11 mouse cellular contexts compared by ENCODE assay signal in genomic region chr4:145361065-145361464, GRCm38 (mm10). TPM values are rescaled to one million over a fixed set of nuclear protein-coding genes. Genes with fewer than 3 reads are reported as not detected.
DNase-seq lines count a peak whose midpoint lies in the region; ATAC-seq and TF ChIP-seq lines count a peak whose summit lies in the region.
"Had no signal": no experiment of that assay in that cellular context is flagged by ENCODE, and none has a peak within 500 bp of the region (broad histone marks: within the 10 kb centered on the region; RNA-seq: fewer than 3 reads in every experiment).

No protein-coding gene starts in this region.

- no peak overlapping the region for H3K27ac ChIP-seq in hindbrain, embryonic 14.5 days
- H3K27ac ChIP-seq in hindbrain, postnatal 0 days = no peak overlapping the region
- no peak overlapping the region for H3K27ac ChIP-seq in liver, embryonic 11.5 days (ENCODE audit: low read depth, low read length)
- peak overlapping the region; percentile 13; the same call in 1 of the 2 replicates for H3K27ac ChIP-seq in testis, adult 2 months (ENCODE audit: control insufficient read depth, insufficient read depth, low read depth, low read length)
- H3K27ac ChIP-seq: embryonic facial prominence, embryonic 12.5 days; lung, embryonic 15.5 days had no signal

- no peaks in the 10 kb centered on the region for H3K27me3 ChIP-seq in hindbrain, embryonic 14.5 days (ENCODE audit: control insufficient read depth, insufficient read depth, low read length)
- no peaks in the 10 kb centered on the region for H3K27me3 ChIP-seq in hindbrain, postnatal 0 days (ENCODE audit: insufficient read depth, low read length)
- no peaks in the 10 kb centered on the region for H3K27me3 ChIP-seq in liver, embryonic 11.5 days (replicated peaks; ENCODE audit: control insufficient read depth, insufficient read depth, low read length)
- H3K27me3 ChIP-seq in testis, adult 2 months (ENCODE audit: control insufficient read depth, insufficient read depth, low read length) = no peaks in the 10 kb centered on the region
- H3K27me3 ChIP-seq: embryonic facial prominence, embryonic 12.5 days; lung, embryonic 15.5 days had no signal

- no peak for ATAC-seq in hindbrain, embryonic 14.5 days (ENCODE audit: low FRiP score)
- no peak for ATAC-seq in hindbrain, postnatal 0 days
- ATAC-seq in liver, embryonic 11.5 days (replicated peaks; ENCODE audit: low FRiP score) = peak; percentile 64; the same call in 1 of the 2 replicates
- no peak for ATAC-seq in monocyte, adult 5-6 weeks (replicated peaks; ENCODE audit: insufficient number of reproducible peaks, low FRiP score, low TSS enrichment, poor library complexity, severe bottlenecking)

- WGBS in hindbrain, embryonic 14.5 days = 38% methylated on average over 12 of the region's 12 CpGs
- 31% methylated on average over 12 of the region's 12 CpGs for WGBS in hindbrain, postnatal 0 days
- 3% methylated on average over 12 of the region's 12 CpGs for WGBS in liver, embryonic 11.5 days

- TF ChIP-seq CTCF in hindbrain, postnatal 0 days (IDR thresholded peaks at IDR 0.05; ENCODE audit: low read depth) = no peak
- TF ChIP-seq CTCF in testis, adult 2 months (IDR thresholded peaks at IDR 0.05; ENCODE audit: control insufficient read depth, insufficient read depth, insufficient replicate concordance, low read depth, low read length) = no peak

- no peak overlapping the region for H3K9ac ChIP-seq in hindbrain, embryonic 14.5 days
- no peak overlapping the region for H3K9ac ChIP-seq in hindbrain, postnatal 0 days (replicated peaks; ENCODE audit: low read length)
- no peak overlapping the region for H3K9ac ChIP-seq in liver, embryonic 11.5 days (ENCODE audit: low read depth, low read length)
- H3K9ac ChIP-seq: embryonic facial prominence, embryonic 12.5 days; lung, embryonic 15.5 days had no signal

- no peak for DNase-seq in hindbrain, embryonic 14.5 days (ENCODE audit: low spot score)
- DNase-seq in hindbrain, postnatal 0 days (ENCODE audit: low spot score) = no peak
- peak; percentile 30 for DNase-seq in adrenal gland, postnatal 25 days
- DNase-seq in liver, embryonic 11.5 days (ENCODE audit: low spot score) = peak; percentile 42
- no peak for DNase-seq in right cerebral cortex, postnatal 25 days
- no peak for DNase-seq in urinary bladder, adult 2 months (ENCODE audit: low spot score)

- H3K9me3 ChIP-seq in hindbrain, embryonic 14.5 days (ENCODE audit: control insufficient read depth, low read length) = no peaks in the 10 kb centered on the region
- no peaks in the 10 kb centered on the region for H3K9me3 ChIP-seq in hindbrain, postnatal 0 days (ENCODE audit: low read length)
- no peaks in the 10 kb centered on the region for H3K9me3 ChIP-seq in liver, embryonic 11.5 days (ENCODE audit: control insufficient read depth, low read length)
- H3K9me3 ChIP-seq: embryonic facial prominence, embryonic 12.5 days; lung, embryonic 15.5 days had no signal

- H3K36me3 ChIP-seq in hindbrain, embryonic 14.5 days (replicated peaks; ENCODE audit: control insufficient read depth, insufficient read depth) = no peaks in the 10 kb centered on the region
- H3K36me3 ChIP-seq in hindbrain, postnatal 0 days (ENCODE audit: insufficient read depth, low read length) = no peaks in the 10 kb centered on the region
- H3K36me3 ChIP-seq in liver, embryonic 11.5 days (ENCODE audit: control insufficient read depth, insufficient read depth, low read length) = no peaks in the 10 kb centered on the region
- no peaks in the 10 kb centered on the region for H3K36me3 ChIP-seq in testis, adult 2 months (ENCODE audit: control insufficient read depth, insufficient read depth, low read length)
- H3K36me3 ChIP-seq: embryonic facial prominence, embryonic 12.5 days; G1E; lung, embryonic 15.5 days had no signal

- no peak overlapping the region for H3K4me3 ChIP-seq in hindbrain, embryonic 14.5 days (replicated peaks; ENCODE audit: low read length)
- no peak overlapping the region for H3K4me3 ChIP-seq in hindbrain, postnatal 0 days (ENCODE audit: low read length)
- no peak overlapping the region for H3K4me3 ChIP-seq in liver, embryonic 11.5 days (ENCODE audit: low read depth, low read length)
- H3K4me3 ChIP-seq in testis, adult 2 months (ENCODE audit: control insufficient read depth, low read depth, low read length) = no peak overlapping the region
- H3K4me3 ChIP-seq: embryonic facial prominence, embryonic 12.5 days; lung, embryonic 15.5 days had no signal

- H3K4me2 ChIP-seq in hindbrain, embryonic 14.5 days (replicated peaks) = 0 out of 2 replicates have a peak overlapping the region, but pooled peaks have one; percentile 15
- H3K4me2 ChIP-seq in hindbrain, postnatal 0 days (ENCODE audit: low read depth, low read length) = no peak overlapping the region
- peak overlapping the region; percentile 39 for H3K4me2 ChIP-seq in liver, embryonic 11.5 days
- H3K4me2 ChIP-seq: embryonic facial prominence, embryonic 12.5 days; lung, embryonic 15.5 days had no signal

- no peaks in the 10 kb centered on the region for H3K4me1 ChIP-seq in hindbrain, embryonic 14.5 days (replicated peaks; ENCODE audit: control insufficient read depth, insufficient read depth, low read length)
- no peaks in the 10 kb centered on the region for H3K4me1 ChIP-seq in hindbrain, postnatal 0 days (ENCODE audit: insufficient read depth, low read length)
- no peaks in the 10 kb centered on the region for H3K4me1 ChIP-seq in liver, embryonic 11.5 days (replicated peaks; ENCODE audit: control insufficient read depth, insufficient read depth, low read length)
- H3K4me1 ChIP-seq in testis, adult 2 months (ENCODE audit: control insufficient read depth, insufficient read depth, low read length) = no peaks in the 10 kb centered on the region; the same call in 1 of the 2 replicates
- H3K4me1 ChIP-seq: embryonic facial prominence, embryonic 12.5 days; lung, embryonic 15.5 days had no signal

- TF ChIP-seq POLR2A in testis, adult 2 months (IDR thresholded peaks at IDR 0.05; ENCODE audit: control insufficient read depth, low read depth, low read length) = no peak

RNA-seq across cellular contexts. Expression of gene Tnfrsf8, which starts 46.1 kb away (rescaled TPM):
- 0.28 and 0.38 TPM in 2 replicates for polyA plus RNA-seq in hindbrain, embryonic 14.5 days (2014; fragmentation: Nextera tagmentation; extraction: Ambion mirVana)
- total RNA-seq in hindbrain, postnatal 0 days (2014; rRNA removed) = 1.8 and 2.8 TPM in 2 replicates
- polyA plus RNA-seq in hindbrain, postnatal 0 days (2015; fragmentation: Nextera tagmentation; extraction: Ambion mirVana) = 1.0 and 1.2 TPM in 2 replicates
- total RNA-seq in adrenal gland, postnatal 25 days (2021) = 0.29 and 0.43 TPM in 2 replicates
- not detected in 2 replicates for polyA plus RNA-seq in liver, embryonic 11.5 days (2014; fragmentation: Nextera tagmentation; extraction: Ambion mirVana)
- 1.5 TPM in 2 replicates for polyA plus RNA-seq in testis, adult 2 months (2012; rRNA removed)
- 8.1 to 9.7 TPM (median 8.2 TPM) in 3 replicates for total RNA-seq in monocyte, adult 5-6 weeks (2017)
- 0.12 and 0.13 TPM in 2 replicates for polyA plus RNA-seq in urinary bladder, adult 2 months (2012; rRNA removed)
- polyA plus RNA-seq: G1E had no signal

Comparison
In these comparisons a context has a peak if more than half of its experiments do, and no peak if none do; other contexts are left out.
1. DNase-seq: peak in adrenal gland, postnatal 25 days (single experiment) and liver, embryonic 11.5 days (single experiment); none in hindbrain, embryonic 14.5 days (single experiment), hindbrain, postnatal 0 days (single experiment), right cerebral cortex, postnatal 25 days (single experiment) and urinary bladder, adult 2 months (single experiment).